Mouse (Mus musculus) inflammation-experienced regulatory T-cells (primary cell): Measurements from ENCODE around the gene Ccr8. TPM values are rescaled to one million over a fixed set of nuclear protein-coding genes. Genes with fewer than 3 reads are reported as not detected.

ENCODE experiments used
- polyA plus RNA-seq, 2 experiments: library from polyadenylated mRNA; unstranded; fragments of 100-300 nt; shearing (Covaris generic); gene quantifications; one replicate each; pipeline ENCODE4 v1.2.1; 2017

Ccr8 gene
- 100 to 1,000 TPM in 1 of 2 experiments, 10 to 100 TPM in 1; 29.6 to 189 TPM for polyA plus RNA-seq

GRCm38 (mm10) chr9:120091696-120092238 lies at the start of gene Ccr8:
Ccr8 (plus strand) TSS chr9:120092114.

GRCm38 (mm10) chr9:120069779-120070178 lies 22.1 kb upstream of the Ccr8 start, which contains the start of gene Cx3cr1:
Cx3cr1 (minus strand) TSS chr9:120069879.

GRCm38 (mm10) chr9:120110211-120111018 lies 18.5 kb downstream of the Ccr8 start, which contains the start of gene Slc25a38:
Slc25a38 (plus strand) TSS chr9:120110374.

GRCm38 (mm10) chr9:120127538-120128251 lies 35.8 kb downstream of the Ccr8 start, which contains the start of gene Rpsa:
Rpsa (plus strand) TSS chr9:120127689.

Other genes starting within 250 kb of the Ccr8 start
- gene Wdr48, start 197.2 kb upstream of the Ccr8 start, polyA plus RNA-seq, result 10 to 100 TPM; 58.4 to 60.2 TPM
- gene Gorasp1, start 154.5 kb upstream of the Ccr8 start, polyA plus RNA-seq, result 10 to 100 TPM; 10.5 to 12.7 TPM
- under 1 TPM in 1 of 2 experiments, not detected in 1; 0.13 TPM for gene Ttc21a, start 154.5 kb upstream of the Ccr8 start, polyA plus RNA-seq
- gene Csrnp1, start 107.5 kb upstream of the Ccr8 start, polyA plus RNA-seq, result 10 to 100 TPM; 54.4 to 66.2 TPM
- gene Xirp1, start 68.5 kb upstream of the Ccr8 start, polyA plus RNA-seq, result under 1 TPM in 1 of 2 experiments, not detected in 1; 0.04 TPM
- gene Cx3cr1, start 22.2 kb upstream of the Ccr8 start, polyA plus RNA-seq, result under 1 TPM; 0.08 to 0.15 TPM
- gene Slc25a38, start 18.3 kb downstream of the Ccr8 start, polyA plus RNA-seq, result 10 to 100 TPM; 50.3 to 51.9 TPM
- 1,000 to 10,000 TPM; 1,278 to 1,616 TPM for gene Rpsa, start 35.6 kb downstream of the Ccr8 start, polyA plus RNA-seq
- 1 to 10 TPM in 1 of 2 experiments, not detected in 1; 2.0 TPM for gene Mobp, start 57.6 kb downstream of the Ccr8 start, polyA plus RNA-seq
- gene Myrip, start 209.4 kb downstream of the Ccr8 start, polyA plus RNA-seq, result 1 to 10 TPM in 1 of 2 experiments, under 1 TPM in 1; 0.35 to 2.4 TPM